Mouse (Mus musculus): Measurements from ENCODE around the gene Lmx1b.

DNA sequence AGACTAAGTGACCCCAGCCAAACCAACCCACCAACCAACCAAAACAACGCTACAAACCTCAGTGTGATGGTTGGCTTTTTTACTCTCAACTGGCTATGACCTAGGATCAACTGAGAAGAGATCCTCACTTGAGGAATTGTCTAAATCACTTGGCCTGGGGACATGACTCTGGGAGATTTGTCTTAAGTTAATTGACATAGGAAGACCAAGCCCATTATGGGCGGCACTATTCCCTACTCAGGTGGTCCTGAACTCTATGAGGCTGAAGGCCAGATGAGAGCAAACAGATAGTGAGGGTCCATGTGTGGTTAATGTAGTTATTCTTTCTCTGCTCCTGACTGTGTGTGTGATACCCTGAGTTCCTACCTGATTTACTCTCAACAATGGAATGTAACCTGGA lies 92.7 kb downstream of the Lmx1b start:
- no peak for TF ChIP-seq POLR2A (IDR thresholded peaks at IDR 0.05; ENCODE audit: insufficient read depth, low read depth, low read length)
- TF ChIP-seq EP300 (IDR thresholded peaks at IDR 0.05; ENCODE audit: insufficient read depth, low read depth, low read length) = no peak

Data from heart, adult 2 months (tissue).